Mouse (Mus musculus) testis, adult 2 months (tissue): ENCODE results near the gene Abhd6.

Experiments
- CTCF ChIP-seq: fragments of 200-500 bp; IDR thresholded peaks from 2 replicates; pipeline ENCODE4 v1.5.1; 2012; ENCODE audit warnings: low read depth, mild to moderate bottlenecking, inconsistent platforms, low read length, moderate library complexity; ENCODE audit not compliant: control insufficient read depth, insufficient read depth, insufficient replicate concordance
- POLR2A ChIP-seq: fragments of 200-500 bp; IDR thresholded peaks from 2 replicates; pipeline ENCODE4 v1.6.1; 2012; ENCODE audit warnings: low read depth, mild to moderate bottlenecking, inconsistent platforms, low read length, moderate library complexity; ENCODE audit not compliant: control insufficient read depth

- TF ChIP-seq CTCF (no peak), POLR2A (no peak)
Observed at GRCm38 (mm10) chr14:8007084-8007483, 4.4 kb downstream of the Abhd6 start.
